Mouse (Mus musculus) adrenal gland, postnatal 14 days (tissue): Measurements from ENCODE around the gene Zfyve26. TPM values are rescaled to one million over a fixed set of nuclear protein-coding genes. Genes with fewer than 3 reads are reported as not detected.
"Not testable (repeated sequence)": the region's sequence is repeated elsewhere in the genome, so short reads cannot be mapped to it uniquely, and the experiment has no call there.

Source experiments
- DNase-seq: peaks from one replicate; pipeline ENCODE4 v3.0.0; 2021; ENCODE audit warnings: mixed read lengths
- long read RNA-seq, 2 experiments: library from polyadenylated mRNA; stranded (forward); transcript quantifications; one replicate each; pipeline ENCODE4 v2.0.0; 2021
- total RNA-seq: library from RNA; stranded (reverse); gene quantifications from 2 replicates; pipeline ENCODE4 v1.2.3, GENCODE M21; 2021

Zfyve26 gene
- 22.0 and 23.1 TPM in 2 replicates for total RNA-seq
- long read RNA-seq, experiment 1, partial matches to known transcripts = 1 of 2 reads
- long read RNA-seq, experiment 1, other reads (novel, unspliced or antisense) = 1 of 2 reads
- long read RNA-seq, experiment 2, partial matches to known transcripts = 2 of 2 reads
- long read RNA-seq, experiment 2, other reads (novel, unspliced or antisense) = 0 of 2 reads

DNA sequence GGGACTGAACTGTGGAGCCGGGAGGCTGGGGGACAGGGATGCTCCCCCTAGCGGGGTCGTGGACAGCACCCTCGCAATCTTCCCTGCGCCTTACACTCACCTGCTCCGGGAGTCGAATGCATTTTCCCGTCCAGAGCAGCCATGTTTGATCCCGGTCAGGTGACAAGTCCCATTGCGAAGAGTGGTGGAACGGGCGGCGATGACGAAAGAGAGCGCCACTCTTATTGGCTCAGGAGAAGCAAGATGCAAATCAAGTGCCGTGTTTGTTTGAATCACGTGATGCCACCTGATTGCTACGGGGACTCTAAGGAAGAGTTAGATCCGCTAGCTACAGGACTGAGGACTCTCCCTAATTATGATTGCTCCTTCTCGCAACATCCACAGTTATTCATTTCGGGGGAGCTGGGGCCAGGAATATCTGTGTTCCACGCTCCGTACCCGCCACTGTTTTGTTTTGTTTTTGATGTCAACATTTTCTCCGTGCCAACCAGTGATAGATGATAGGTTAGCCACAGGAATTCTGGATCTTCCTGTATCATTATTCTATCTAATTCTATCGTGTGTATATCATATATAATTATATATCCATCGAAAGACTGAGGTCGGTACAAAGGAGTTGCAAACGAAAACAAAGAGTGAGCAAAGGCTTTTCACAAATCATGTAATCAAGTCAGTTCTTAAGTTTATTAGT is at the start of gene Zfyve26:
Gene Zfyve26 (minus strand): TSS at position 179 of the 691 bp plus-strand sequence.
- DNase-seq = peak; percentile 96

DNA sequence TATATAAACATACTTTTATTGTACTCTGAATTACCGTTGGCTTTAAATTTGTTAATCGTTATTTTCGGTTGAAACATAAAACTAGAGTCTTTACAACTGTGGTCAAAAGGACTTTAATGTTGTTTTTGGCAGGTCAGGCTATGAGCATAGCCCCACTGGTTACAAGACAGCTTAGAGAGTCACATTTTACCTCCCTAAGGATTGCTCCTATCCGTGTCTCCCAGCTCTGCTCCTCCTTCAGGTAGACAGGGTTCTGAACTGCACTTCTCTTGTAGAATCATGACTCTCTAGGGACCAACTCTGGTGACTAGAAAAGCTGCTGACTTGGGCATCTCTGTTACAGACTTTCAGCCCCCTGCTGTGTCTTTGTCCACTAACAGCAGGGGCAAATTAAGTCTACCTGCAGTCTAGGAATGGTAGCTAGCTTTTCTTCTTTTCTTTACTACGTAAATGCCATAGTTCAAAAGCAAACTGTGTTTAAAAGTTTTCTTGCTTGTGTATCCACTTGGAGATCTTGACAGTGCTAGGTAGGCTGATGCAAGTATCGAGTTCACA is 45.3 kb upstream of the Zfyve26 start:
- no peak for DNase-seq

DNA sequence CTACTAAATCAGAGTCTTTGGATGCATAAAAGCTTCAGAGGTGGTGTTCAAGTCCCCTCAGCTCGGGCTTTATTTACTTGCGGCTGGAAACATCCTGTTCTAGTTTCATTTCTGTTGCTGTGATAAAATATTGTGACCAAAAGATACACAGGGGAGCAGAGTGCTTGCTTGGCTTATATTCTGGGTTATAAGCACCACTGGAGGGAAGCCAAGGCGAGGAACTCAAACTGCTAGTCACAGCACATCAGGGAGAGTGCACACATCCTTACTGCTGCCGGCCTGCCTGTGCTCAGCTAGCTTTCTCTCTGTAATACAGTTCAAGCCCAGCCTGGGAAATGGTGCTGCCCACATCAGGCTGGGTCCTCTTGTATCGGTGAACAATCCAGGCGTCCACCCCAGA is 44.4 kb upstream of the Zfyve26 start:
- no peak for DNase-seq

GRCm38 (mm10) chr12:79338791-79339190 is 42.7 kb upstream of the Zfyve26 start:
- DNase-seq = no peak

GRCm38 (mm10) chr12:79331722-79332121 is 35.6 kb upstream of the Zfyve26 start:
- DNase-seq = no peak

- no peak for DNase-seq
These were observed 34.5 kb upstream of the Zfyve26 start for GRCm38 (mm10) chr12:79330571-79330970.

GRCm38 (mm10) chr12:79327868-79328267 is 31.8 kb upstream of the Zfyve26 start:
- DNase-seq = no peak

- no peak for DNase-seq
These were observed 30.6 kb upstream of the Zfyve26 start for GRCm38 (mm10) chr12:79326745-79327144.

DNA sequence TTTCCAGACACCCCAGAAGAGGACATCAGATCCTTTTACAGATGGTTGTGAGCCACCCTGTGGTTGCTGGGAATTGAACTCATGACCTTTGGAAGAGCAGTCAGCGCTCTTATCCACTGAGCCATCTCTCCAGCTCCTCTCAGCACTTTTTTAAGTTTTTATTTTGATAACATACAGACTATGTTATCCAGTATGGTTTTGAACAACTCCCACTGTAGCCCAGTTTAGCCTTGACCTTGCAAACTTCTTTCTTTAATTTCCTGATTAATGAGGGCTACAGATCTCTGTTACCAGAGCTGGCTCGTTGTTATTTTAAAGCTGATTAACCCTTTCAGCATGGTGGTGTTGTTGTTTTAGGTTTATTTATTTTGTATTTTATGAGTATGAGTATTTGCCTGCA is 30.1 kb upstream of the Zfyve26 start:
- no peak for DNase-seq

DNA sequence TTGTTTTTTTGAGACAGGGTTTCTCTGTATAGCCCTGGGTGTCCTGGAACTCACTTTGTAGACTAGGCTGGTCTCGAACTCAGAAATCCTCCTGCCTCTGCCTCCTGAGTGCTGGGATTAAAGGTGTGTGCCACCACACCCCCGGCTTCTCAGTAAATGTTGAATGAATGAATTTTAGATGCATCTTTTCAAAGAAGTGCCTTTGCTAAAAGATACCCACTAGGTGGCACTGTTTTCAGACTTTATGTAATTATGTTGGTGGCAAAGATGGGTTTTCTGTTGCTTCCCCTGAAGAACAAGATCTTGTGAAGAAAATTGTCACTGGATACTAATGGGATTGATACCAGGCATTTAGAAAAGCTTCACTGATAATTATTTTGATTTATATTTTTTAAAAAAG is 26.4 kb upstream of the Zfyve26 start:
- DNase-seq = not testable (repeated sequence)

GRCm38 (mm10) chr12:79320895-79321294 is 24.8 kb upstream of the Zfyve26 start:
- DNase-seq = no peak

GRCm38 (mm10) chr12:79317339-79317738 is 21.2 kb upstream of the Zfyve26 start:
- DNase-seq = no peak

DNA sequence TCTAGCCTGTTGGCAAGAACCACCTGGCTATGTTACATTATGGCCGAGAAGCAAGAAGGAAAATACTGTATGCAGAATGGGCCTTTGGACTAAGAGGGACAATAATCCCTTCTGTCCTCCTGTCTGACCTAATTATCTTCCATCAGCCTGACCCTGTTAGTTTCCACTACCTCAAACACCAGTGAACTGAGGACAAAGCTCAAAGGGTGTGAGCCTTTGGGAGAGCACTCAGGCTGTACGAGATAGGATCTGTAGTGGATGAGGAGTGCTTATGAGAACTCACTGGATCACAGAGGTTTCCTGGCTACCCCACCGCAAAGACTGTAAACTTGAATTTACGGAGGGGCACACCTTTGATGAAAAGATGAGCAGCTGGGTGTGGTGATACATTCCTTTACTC is 17.6 kb upstream of the Zfyve26 start:
- DNase-seq = no peak

GRCm38 (mm10) chr12:79306013-79306412 is 9.9 kb upstream of the Zfyve26 start:
- DNase-seq = no peak

DNA sequence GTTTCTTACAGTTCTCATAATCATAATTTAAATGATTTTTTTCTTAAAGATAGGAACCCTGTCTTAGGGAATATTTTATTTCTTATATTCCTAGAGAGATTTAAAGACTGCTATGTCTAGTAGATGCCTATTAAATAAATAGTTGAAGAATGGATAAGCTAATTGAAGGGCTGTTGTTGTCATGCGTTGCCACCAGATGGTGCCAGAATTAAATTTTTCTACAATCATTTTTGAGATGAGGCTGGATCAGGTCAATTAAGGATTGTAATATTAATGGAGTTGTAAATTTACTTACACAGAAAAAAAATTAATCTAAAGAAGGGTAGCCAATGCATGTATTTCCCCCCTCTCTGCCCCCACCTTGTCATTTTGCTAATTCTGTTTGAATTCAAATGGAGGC is 9.0 kb upstream of the Zfyve26 start:
- no peak for DNase-seq

DNA sequence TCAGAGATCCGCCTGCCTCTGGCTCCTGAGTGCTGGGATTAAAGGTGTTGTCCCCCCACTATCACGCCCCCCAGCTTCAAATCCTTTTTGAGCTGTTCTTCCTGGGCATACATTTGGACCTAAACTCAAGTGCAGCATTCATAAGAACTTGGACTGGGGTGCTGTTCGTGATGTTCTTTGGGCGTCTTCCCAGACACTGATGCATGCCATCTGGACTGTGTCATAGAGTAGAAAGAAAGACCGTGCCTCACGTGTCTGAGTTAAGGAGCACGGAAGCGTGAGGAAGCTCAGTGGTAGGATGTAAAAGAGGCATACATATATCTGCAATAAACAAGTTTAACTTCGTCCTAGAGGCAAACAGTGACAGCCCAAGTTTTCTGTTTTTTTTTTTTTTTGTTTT is 5.7 kb upstream of the Zfyve26 start:
- DNase-seq = no peak

DNA sequence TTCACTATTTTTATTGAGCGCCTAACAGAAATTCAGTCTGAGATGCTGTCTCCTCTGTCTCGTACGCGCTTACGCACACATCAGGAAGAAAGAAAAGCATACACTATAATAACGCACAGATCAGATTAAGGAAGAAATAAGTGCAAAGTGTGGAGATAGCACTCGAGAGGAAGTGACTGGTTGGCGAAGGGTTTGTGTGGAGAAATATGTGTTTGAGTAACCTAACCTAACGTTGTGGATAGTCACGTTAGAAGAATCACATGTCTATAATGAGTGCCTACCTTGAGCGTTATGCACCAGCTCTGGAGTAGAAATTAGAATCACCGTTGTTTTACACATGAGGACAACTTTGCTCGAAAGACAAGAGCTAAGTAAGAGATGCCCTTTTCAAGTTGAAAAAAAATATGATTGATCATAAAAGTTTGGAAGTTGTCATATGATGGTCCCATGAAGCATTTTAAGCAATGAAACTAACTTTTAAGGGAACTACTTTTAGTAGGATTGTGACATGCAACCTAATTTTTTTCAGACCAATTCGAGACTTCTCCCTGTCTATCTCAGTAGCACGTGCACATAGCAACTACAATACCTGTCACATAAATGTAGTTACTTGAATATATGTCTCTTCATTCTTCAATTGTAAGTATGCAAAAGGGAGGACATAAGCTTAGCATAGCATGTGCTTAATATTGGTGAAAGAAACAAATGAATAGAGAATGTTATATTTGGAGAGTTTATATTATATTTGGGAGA is 2.0 kb upstream of the Zfyve26 start:
- no peak for DNase-seq

- peak; percentile 87 for DNase-seq
These were observed 1.0 kb upstream of the Zfyve26 start, which contains the start of gene Rad51b for GRCm38 (mm10) chr12:79297121-79297576. Rad51b (plus strand) TSS chr12:79297282.

DNA sequence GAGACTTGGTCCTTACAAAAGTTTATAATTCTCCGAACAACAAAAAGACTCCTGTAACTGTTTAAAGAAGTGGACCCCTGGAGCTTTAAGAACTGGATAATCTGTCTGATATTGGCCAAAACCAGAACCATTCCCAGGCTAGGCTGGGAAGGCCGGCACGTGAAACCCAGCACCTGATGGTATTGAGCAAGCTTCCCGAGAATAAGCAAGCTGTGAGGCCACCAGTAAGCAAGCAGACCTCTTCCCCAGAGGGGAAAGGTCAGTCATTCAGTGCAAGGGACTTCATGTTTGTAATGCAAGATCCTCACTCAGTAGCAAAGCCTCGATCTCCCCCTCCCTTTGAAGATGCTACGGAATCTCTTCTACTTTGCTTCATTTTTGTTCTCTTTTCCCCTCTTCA is 3.2 kb downstream of the Zfyve26 start:
- DNase-seq = no peak

DNA sequence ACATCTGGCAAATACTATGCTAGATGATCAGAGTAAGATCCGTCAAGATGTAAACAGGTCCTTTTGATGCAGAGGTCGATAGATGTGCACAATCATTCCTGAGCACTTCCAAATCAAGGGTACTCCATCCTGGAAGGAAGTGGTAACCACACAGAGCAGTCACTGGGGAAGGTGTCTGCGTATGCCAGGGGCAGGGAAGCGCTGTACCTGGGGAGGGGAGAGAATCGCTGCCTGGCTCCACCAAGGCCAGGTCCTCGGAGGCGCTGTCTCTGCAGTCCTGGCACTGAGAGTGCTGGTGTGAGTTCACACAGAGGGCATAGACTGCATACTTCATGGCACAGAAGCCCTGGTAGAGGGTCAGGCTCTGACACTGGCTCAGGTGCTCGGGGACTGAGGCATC is 13.5 kb downstream of the Zfyve26 start:
- no peak for DNase-seq

DNA sequence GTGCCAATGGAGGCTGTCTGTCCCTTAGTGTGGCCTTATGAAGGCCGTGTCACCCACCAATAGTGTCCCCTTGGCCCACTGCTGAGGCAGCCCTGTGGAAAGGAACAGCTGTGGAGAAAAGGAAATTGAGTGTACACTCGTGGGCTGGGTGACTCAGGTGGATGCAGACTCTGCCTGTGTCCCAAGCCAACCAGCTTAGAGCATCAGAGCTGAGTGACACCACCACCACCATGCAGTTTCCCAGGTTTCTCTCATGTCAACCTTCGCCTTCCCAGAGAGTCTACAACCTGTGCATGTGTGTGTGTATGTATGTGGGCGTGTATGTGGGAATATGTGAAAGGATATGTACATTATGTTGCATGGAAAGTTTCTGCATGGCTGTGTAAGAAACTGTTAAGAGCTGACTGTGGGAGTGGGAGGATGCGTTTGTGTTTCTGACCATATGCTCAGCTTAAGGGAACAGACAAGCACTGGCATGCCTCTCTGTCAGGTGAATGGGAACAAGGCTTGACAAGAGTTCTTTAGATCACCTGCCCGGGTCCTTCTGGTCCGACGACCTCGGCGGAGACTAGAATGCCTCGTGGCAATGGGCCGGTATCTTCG is 16.5 kb downstream of the Zfyve26 start:
- DNase-seq = no peak

GRCm38 (mm10) chr12:79272604-79273003 is 23.5 kb downstream of the Zfyve26 start:
- no peak for DNase-seq

DNA sequence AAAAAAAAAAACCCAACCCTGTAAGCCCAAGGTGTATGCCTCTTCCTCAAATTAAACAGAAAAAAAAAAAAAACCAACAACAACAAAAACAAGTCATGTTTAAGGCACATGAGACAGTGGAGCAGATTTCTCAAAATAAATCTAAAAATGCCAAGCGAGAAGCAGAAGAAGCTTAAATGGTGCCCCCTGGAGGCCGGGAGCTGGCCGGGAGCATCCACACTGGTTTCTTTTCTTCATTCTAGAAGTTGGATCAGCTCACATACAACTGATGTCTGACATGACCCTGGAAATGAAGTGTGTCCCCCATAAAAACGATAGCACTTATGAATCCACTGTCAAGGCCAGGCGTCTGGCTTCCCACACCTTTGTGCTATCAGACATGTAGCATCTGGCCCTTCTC is 35.1 kb downstream of the Zfyve26 start:
- DNase-seq = peak; percentile 43
